Mouse (Mus musculus) embryonic facial prominence, embryonic 10.5 days (tissue): Measurements from ENCODE around the gene Pde4b. TPM values are rescaled to one million over a fixed set of nuclear protein-coding genes. Genes with fewer than 3 reads are reported as not detected.

ENCODE experiments used
- DNase-seq: peaks from one replicate; pipeline ENCODE4 v3.0.0-alpha.2; 2017; ENCODE audit warnings: low spot score
- H3K27ac ChIP-seq: fragments of 300-500 bp; sonication (generic); replicated peaks from 2 replicates; pipeline ENCODE4 v1.5.1; 2016; ENCODE audit warnings: mild to moderate bottlenecking
- H3K27me3 ChIP-seq: fragments of 300-500 bp; sonication (generic); replicated peaks from 2 replicates; pipeline ENCODE4 v1.6.1; 2016; ENCODE audit warnings: low read depth, mild to moderate bottlenecking; ENCODE audit not compliant: poor library complexity, severe bottlenecking
- H3K36me3 ChIP-seq: fragments of 300-500 bp; sonication (generic); replicated peaks from 2 replicates; pipeline ENCODE4 v1.6.1; 2016; ENCODE audit warnings: mild to moderate bottlenecking, moderate library complexity
- H3K4me1 ChIP-seq: fragments of 300-500 bp; sonication (generic); 2 replicates; pipeline ENCODE4 v1.6.1; 2016
- H3K4me3 ChIP-seq: fragments of 300-500 bp; sonication (generic); 2 replicates; pipeline ENCODE4 v1.5.1; 2016; ENCODE audit warnings: mild to moderate bottlenecking, moderate library complexity
- H3K9me3 ChIP-seq: fragments of 300-500 bp; sonication (generic); 2 replicates; pipeline ENCODE4 v1.6.1; 2016; ENCODE audit warnings: mild to moderate bottlenecking
- WGBS: fragments of 180-500 bp; shearing (Covaris S2); methylation state at CpG from one replicate; pipeline ENCODE4 v1.1.7; 2016; 5-methylcytosine and 5-hydroxymethylcytosine counted together
- polyA plus RNA-seq: library from polyadenylated mRNA; unstranded; fragments of >200 nt; fragmentation: Nextera tagmentation; extraction: Ambion mirVana; gene quantifications from 2 replicates; pipeline ENCODE4 v1.2.1, GENCODE M21; 2016

The Pde4b gene
- polyA plus RNA-seq, 1 experiment from 2014 or later, result 8.2 TPM

GRCm38 (mm10) chr4:102495474-102495873 lies 408.1 kb downstream of the Pde4b start:
- Histone ChIP-seq H3K27me3 (no peaks in the 10 kb centered on the region; the same call in 1 of the 2 replicates), H3K4me1 (peaks cover 21% of the 10 kb centered on the region), H3K36me3 (no peaks in the 10 kb centered on the region), H3K9me3 (no peaks in the 10 kb centered on the region), H3K27ac (no peak overlapping the region), H3K4me3 (no peak overlapping the region)
- WGBS, result 77% methylated on average over 5 of the region's 5 CpGs
- no peak for DNase-seq

DNA sequence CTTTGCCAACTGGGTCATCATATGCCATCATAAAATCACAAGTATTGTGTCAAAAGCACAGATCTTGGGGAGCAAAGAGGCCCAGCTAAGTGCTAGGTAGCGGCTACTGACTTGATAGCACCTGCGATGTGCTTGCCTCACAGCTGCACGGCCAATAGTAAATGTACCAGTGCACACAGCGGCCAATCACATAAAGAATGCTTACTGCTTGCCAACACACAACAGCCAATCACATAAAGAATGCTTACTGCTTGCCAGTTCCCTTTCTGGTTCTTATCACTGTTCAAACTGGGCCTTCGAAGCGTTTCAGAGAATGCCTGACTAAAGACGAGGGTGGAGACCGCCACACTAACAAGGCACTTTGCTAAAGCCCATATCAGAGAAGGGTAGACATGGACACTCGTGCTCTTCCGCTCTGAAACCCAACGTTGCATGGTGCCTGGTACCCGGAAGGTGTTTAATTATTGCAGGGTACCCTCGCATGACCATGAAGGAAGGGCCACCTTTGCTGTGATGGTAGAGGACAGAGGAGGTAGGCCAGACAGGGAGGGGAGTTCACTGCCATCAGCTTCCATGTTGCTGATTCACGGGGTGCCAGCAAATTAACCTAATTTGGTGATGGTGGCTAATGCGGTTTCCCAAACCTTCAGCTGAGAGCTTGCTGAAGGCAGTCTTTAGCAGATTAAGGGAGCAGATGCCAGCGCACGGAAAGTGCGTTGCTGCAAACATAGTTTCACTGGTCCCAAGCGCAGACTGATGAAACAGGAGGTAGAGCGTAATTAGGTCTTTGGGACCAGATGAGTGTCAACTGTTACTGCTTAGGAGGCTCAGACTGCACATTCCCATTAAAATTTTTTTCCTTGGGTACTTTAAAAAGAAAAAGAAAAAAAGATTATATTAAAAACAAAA lies 409.2 kb downstream of the Pde4b start:
- WGBS, result 92% methylated on average over 20 of the region's 20 CpGs
- H3K9me3 ChIP-seq, result no peaks in the 10 kb centered on the region

GRCm38 (mm10) chr4:102497221-102497620 lies 409.9 kb downstream of the Pde4b start:
- Histone ChIP-seq H3K36me3 (no peaks in the 10 kb centered on the region), H3K9me3 (no peaks in the 10 kb centered on the region), H3K4me1 (peaks cover 6% of the 10 kb centered on the region; the same call in 1 of the 2 replicates), H3K27me3 (no peaks in the 10 kb centered on the region; the same call in 1 of the 2 replicates), H3K4me3 (no peak overlapping the region), H3K27ac (no peak overlapping the region)
- DNase-seq, result no peak
- WGBS, result 77% methylated on average over 3 of the region's 3 CpGs

More for the DNA sequence above, 409.2 kb downstream of the Pde4b start:
- Histone ChIP-seq H3K4me1 (peaks cover 13% of the 10 kb centered on the region), H3K4me3 (no peak overlapping the region), H3K27me3 (no peaks in the 10 kb centered on the region; the same call in 1 of the 2 replicates), H3K27ac (no peak overlapping the region), H3K36me3 (no peaks in the 10 kb centered on the region)
- no peak for DNase-seq

DNA sequence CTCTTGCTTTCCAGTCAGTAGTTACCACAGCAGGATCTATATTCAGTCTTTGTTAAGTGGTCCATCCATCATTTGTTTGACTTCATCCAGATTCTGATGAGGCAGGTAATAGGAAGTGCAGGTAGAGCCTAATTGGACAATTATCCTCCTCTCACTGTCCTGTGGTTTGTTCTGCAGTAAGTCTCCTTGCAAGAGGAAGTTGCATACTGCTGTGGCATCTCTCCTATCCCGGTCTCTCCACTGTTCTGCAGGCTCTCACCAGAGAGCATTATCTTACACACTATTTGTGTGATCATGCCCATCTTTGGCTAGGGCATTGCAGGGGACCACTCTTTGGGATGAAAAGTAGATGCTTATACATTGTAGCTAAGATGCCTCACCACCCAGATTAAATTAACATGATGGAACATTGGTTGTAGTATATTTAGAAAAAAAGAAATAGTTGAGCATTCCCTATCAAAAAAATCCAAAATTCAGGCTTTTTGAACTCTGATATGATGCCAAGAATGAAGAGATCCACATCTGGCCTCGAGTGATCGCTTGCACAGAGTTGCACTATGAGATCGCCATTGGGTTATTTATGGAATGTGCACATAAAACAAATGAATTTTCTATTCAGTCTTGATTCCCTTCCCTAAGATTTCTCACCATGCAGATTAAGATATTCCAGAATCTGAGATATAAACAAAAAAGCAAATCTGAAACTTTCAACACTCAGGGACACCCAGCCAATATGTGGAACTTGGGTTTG lies 411.0 kb downstream of the Pde4b start:
- WGBS, result 88% methylated on average over 4 of the region's 4 CpGs
- no peaks in the 10 kb centered on the region for H3K36me3 ChIP-seq
- no peak for DNase-seq
- H3K27me3 ChIP-seq, result no peaks in the 10 kb centered on the region; the same call in 1 of the 2 replicates
- no peak overlapping the region for H3K4me3 ChIP-seq
- no peak overlapping the region for H3K27ac ChIP-seq
- peaks cover 3% of the 10 kb centered on the region; the same call in 1 of the 2 replicates for H3K4me1 ChIP-seq
- H3K9me3 ChIP-seq, result no peaks in the 10 kb centered on the region

GRCm38 (mm10) chr4:102498920-102499316 lies 411.6 kb downstream of the Pde4b start:
- DNase-seq, result no peak
- Histone ChIP-seq H3K36me3 (no peaks in the 10 kb centered on the region), H3K27me3 (no peaks in the 10 kb centered on the region; the same call in 1 of the 2 replicates), H3K27ac (no peak overlapping the region), H3K9me3 (no peaks in the 10 kb centered on the region), H3K4me1 (peaks cover 3% of the 10 kb centered on the region; the same call in 1 of the 2 replicates), H3K4me3 (no peak overlapping the region)
- 88% methylated on average over 1 of the region's 1 CpGs for WGBS

DNA sequence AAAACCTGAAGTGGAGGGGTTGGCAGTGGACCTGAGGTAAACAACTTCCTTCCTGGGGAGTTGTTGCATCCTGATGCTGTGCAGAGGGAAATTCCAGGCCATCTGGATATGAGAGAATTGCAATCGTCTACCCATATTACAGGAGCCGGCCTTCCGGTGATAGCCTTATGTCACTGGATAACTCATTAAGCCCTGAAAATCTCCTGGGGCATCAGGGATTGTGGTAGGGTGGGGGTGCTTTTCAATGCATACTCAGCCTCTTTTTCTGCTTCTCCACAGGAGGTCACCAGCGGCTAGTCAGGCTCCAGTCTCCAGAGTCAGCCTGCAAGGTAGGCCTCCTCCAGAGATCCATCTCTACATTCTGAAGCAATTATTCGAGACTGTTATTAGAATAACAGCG lies 418.4 kb downstream of the Pde4b start:
- H3K27me3 ChIP-seq, result no peaks in the 10 kb centered on the region
- WGBS, result 48% methylated on average over 6 of the region's 6 CpGs
- H3K27ac ChIP-seq, result no peak overlapping the region
- peaks cover 20% of the 10 kb centered on the region for H3K4me1 ChIP-seq
- H3K9me3 ChIP-seq, result no peaks in the 10 kb centered on the region
- no peak overlapping the region for H3K4me3 ChIP-seq
- H3K36me3 ChIP-seq, result no peaks in the 10 kb centered on the region
- DNase-seq, result no peak

DNA sequence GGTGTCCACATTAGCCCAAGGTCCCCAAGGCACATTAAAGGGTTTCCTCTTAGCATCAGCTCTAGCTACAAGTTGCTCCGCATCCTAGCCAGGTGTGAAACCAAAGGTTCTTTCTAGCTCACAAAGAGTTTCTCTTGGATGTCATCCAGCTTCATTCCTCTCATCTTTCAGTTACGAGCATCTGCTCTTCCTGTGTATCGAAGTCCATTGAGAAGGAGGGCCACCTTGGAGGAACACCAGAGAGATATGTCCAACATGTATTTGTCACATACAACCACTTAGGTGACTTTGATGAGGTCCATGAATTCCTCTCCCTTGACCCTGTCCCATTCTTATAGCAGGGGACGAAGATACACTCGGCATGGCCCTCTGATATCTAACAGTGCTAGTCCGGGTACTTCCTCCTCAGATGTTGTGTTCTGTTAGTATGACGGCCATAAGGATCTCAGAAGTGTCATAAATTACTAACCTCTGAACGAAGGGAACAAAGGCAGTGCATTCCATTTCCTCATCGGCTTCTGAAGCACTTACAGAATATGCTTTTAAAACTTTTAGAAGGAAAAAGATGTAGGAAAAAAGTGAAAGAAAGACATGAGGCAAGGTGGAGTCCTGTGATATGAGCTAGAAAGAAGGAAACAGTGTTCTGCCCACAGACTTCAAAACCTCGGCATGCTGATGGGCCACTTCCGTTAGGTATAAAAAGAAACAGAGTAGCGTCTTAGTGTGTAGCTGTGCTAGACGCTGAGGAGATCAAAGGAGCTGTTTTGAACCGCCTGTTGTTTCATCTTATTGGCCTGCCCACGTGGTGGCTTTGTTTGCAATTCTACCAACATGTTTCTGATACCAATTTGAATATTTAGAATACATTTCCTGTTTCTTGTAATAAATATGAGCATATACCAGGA lies 419.3 kb downstream of the Pde4b start:
- 85% methylated on average over 15 of the region's 15 CpGs for WGBS
- Histone ChIP-seq H3K4me3 (no peak overlapping the region), H3K4me1 (peaks cover 29% of the 10 kb centered on the region), H3K27me3 (no peaks in the 10 kb centered on the region), H3K9me3 (no peaks in the 10 kb centered on the region), H3K27ac (no peak overlapping the region), H3K36me3 (no peaks in the 10 kb centered on the region)
- DNase-seq, result no peak

- DNase-seq, result no peak
- 79% methylated on average over 9 of the region's 9 CpGs for WGBS
- H3K27ac ChIP-seq, result no peak overlapping the region
Measured at GRCm38 (mm10) chr4:102507344-102507743, 420.0 kb downstream of the Pde4b start.

GRCm38 (mm10) chr4:102507753-102508152 lies 420.4 kb downstream of the Pde4b start:
- no peaks in the 10 kb centered on the region for H3K27me3 ChIP-seq
- no peaks in the 10 kb centered on the region for H3K36me3 ChIP-seq
- WGBS, result 81% methylated on average over 2 of the region's 2 CpGs
- no peak overlapping the region for H3K4me3 ChIP-seq
- H3K4me1 ChIP-seq, result peaks cover 36% of the 10 kb centered on the region
- no peaks in the 10 kb centered on the region for H3K9me3 ChIP-seq
- no peak for DNase-seq
- H3K27ac ChIP-seq, result no peak overlapping the region

More at GRCm38 (mm10) chr4:102507344-102507743, 420.0 kb downstream of the Pde4b start:
- H3K27me3 ChIP-seq, result no peaks in the 10 kb centered on the region
- H3K9me3 ChIP-seq, result no peaks in the 10 kb centered on the region
- H3K4me3 ChIP-seq, result no peak overlapping the region
- H3K4me1 ChIP-seq, result peaks cover 36% of the 10 kb centered on the region
- no peaks in the 10 kb centered on the region for H3K36me3 ChIP-seq

- no peak for DNase-seq
- H3K27ac ChIP-seq, result peak overlapping the region; percentile 48; the same call in 1 of the 2 replicates
- no peaks in the 10 kb centered on the region for H3K9me3 ChIP-seq
- 67% methylated on average over 6 of the region's 6 CpGs for WGBS
- H3K27me3 ChIP-seq, result no peaks in the 10 kb centered on the region
- H3K4me1 ChIP-seq, result peaks cover 35% of the 10 kb centered on the region
- no peak overlapping the region for H3K4me3 ChIP-seq
- H3K36me3 ChIP-seq, result no peaks in the 10 kb centered on the region
Measured at GRCm38 (mm10) chr4:102510061-102510460, 422.7 kb downstream of the Pde4b start.

- H3K36me3 ChIP-seq, result no peaks in the 10 kb centered on the region
- no peaks in the 10 kb centered on the region for H3K9me3 ChIP-seq
- 38% methylated on average over 8 of the region's 8 CpGs for WGBS
- DNase-seq, result peak; percentile 77
- peak overlapping the region; percentile 37 for H3K4me3 ChIP-seq
- H3K27me3 ChIP-seq, result 0 out of 2 replicates have a peak, but pooled peaks cover 4% of the 10 kb centered on the region
- H3K27ac ChIP-seq, result peak overlapping the region; percentile 81
- peaks cover 32% of the 10 kb centered on the region for H3K4me1 ChIP-seq
Measured at GRCm38 (mm10) chr4:102510939-102511391, 423.6 kb downstream of the Pde4b start.
